Mouse (Mus musculus): ENCODE results near the gene Akt3. TPM values are rescaled to one million over a fixed set of nuclear protein-coding genes. Genes with fewer than 3 reads are reported as not detected.
A peak's percentile ranks its signal among the peaks of the same experiment; 100 is the strongest.

Gene Akt3
- polyA plus RNA-seq, 1 experiment from 2014 or later, result 4.4 TPM

DNA sequence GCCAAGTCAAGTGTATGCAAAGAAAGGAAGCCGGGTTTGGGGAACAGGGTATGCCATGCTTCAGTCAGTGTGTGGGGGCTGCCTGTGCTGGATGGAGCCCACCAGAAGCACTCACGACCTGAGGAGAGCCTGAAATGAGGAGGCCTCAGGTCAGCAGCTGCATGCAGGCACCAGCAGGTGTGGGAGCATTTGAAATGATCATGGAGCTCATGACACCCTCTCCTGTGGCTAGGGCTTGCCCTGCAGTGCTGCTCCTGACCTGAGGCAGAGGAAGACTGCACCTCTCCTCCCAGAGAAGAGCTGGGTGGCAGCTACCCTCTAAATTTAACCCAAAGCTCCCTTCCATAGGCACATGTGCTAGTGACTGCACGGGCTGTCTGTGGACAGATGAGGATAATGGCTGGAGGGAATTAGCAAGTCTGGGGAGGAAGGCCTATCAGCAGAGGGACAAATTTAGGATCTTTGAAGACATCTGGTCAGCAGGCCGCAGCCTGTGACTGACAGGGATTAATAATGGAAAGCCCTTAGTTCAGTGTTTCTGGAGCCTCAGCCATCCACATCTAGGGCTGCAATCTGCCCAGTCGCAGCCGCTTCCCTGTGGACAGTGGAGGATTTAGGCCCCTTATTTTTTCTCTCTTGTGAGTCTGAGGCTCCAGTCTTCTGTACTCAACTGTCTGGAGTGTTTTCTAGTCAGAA lies 247.2 kb downstream of the Akt3 start:
- Histone ChIP-seq H3K27me3 (ENCODE audit: insufficient read depth, low read length) (no peaks in the 10 kb centered on the region), H3K4me2 (replicated peaks; ENCODE audit: low read depth, low read length) (no peak overlapping the region), H3K27ac (ENCODE audit: low read length) (no peak overlapping the region), H3K9ac (replicated peaks; ENCODE audit: low read length) (no peak overlapping the region), H3K9me3 (ENCODE audit: low read length) (no peaks in the 10 kb centered on the region), H3K36me3 (ENCODE audit: insufficient read depth, low read length) (no peaks in the 10 kb centered on the region), H3K4me1 (ENCODE audit: insufficient read depth, low read length) (no peaks in the 10 kb centered on the region), H3K4me3 (ENCODE audit: low read length) (no peak overlapping the region)
- 71% methylated on average over 6 of the region's 6 CpGs for WGBS
- no peak for ATAC-seq (ENCODE audit: low FRiP score, low TSS enrichment)

DNA sequence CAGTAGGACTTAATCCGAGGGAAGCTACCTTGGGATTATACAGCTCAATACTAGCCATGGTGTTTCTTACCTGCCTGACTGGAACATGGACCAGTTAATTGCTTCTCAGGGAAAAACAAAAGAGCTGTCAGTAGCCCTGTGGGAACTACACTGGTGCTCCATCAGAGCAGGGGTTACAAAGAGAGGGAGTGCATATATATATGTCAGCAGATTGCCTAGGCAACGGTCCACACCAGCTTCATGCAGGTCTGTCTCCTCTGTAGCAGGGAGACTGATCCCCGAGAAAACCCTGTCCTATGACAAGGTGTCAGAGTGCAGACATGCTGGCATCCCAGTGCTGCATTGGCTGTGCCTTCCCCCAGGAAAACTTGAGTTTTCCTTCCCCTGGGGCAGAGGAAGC lies 248.0 kb downstream of the Akt3 start:
- 60% methylated on average over 3 of the region's 3 CpGs for WGBS
- ATAC-seq (ENCODE audit: low FRiP score, low TSS enrichment), result no peak

DNA sequence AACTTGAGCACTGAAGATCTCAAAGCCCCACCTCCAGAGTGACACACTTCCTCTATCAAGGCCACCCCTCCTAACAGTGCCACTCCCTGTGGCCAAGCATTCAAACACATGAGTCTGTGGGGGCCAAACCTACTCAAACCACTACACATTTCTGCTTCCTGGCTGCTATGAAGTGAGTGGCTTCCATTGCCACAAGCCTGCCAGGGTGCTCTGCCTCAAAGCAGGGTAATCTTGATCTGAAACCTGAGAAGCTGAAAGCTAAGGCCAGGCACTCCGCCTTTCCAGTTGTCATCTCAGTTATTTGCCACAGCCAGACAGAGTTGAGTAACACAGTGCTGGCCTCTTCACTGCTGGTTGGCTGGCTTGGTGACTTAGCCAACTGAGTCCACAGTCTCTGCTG lies 249.2 kb downstream of the Akt3 start:
- no peak overlapping the region for H3K9ac ChIP-seq (replicated peaks; ENCODE audit: low read length)
- H3K36me3 ChIP-seq (ENCODE audit: insufficient read depth, low read length), result no peaks in the 10 kb centered on the region
- WGBS, result 20% methylated on average over 1 of the region's 1 CpGs
- no peak overlapping the region for H3K4me3 ChIP-seq (ENCODE audit: low read length)
- H3K27me3 ChIP-seq (ENCODE audit: insufficient read depth, low read length), result no peaks in the 10 kb centered on the region
- H3K4me2 ChIP-seq (replicated peaks; ENCODE audit: low read depth, low read length), result no peak overlapping the region
- ATAC-seq (ENCODE audit: low FRiP score, low TSS enrichment), result peak; percentile 18; the same call in 1 of the 2 replicates
- no peaks in the 10 kb centered on the region for H3K9me3 ChIP-seq (ENCODE audit: low read length)
- no peaks in the 10 kb centered on the region for H3K4me1 ChIP-seq (ENCODE audit: insufficient read depth, low read length)
- no peak overlapping the region for H3K27ac ChIP-seq (ENCODE audit: low read length)

More for the DNA sequence above, 248.0 kb downstream of the Akt3 start:
- Histone ChIP-seq H3K27me3 (ENCODE audit: insufficient read depth, low read length) (no peaks in the 10 kb centered on the region), H3K4me1 (ENCODE audit: insufficient read depth, low read length) (no peaks in the 10 kb centered on the region), H3K4me2 (replicated peaks; ENCODE audit: low read depth, low read length) (no peak overlapping the region), H3K9me3 (ENCODE audit: low read length) (no peaks in the 10 kb centered on the region), H3K27ac (ENCODE audit: low read length) (no peak overlapping the region), H3K9ac (replicated peaks; ENCODE audit: low read length) (no peak overlapping the region), H3K36me3 (ENCODE audit: insufficient read depth, low read length) (no peaks in the 10 kb centered on the region), H3K4me3 (ENCODE audit: low read length) (no peak overlapping the region)

GRCm38 (mm10) chr1:177007405-177007804 lies 250.6 kb downstream of the Akt3 start:
- no peaks in the 10 kb centered on the region for H3K27me3 ChIP-seq (ENCODE audit: insufficient read depth, low read length)
- 85% methylated on average over 3 of the region's 3 CpGs for WGBS
- no peak for ATAC-seq (ENCODE audit: low FRiP score, low TSS enrichment)

DNA sequence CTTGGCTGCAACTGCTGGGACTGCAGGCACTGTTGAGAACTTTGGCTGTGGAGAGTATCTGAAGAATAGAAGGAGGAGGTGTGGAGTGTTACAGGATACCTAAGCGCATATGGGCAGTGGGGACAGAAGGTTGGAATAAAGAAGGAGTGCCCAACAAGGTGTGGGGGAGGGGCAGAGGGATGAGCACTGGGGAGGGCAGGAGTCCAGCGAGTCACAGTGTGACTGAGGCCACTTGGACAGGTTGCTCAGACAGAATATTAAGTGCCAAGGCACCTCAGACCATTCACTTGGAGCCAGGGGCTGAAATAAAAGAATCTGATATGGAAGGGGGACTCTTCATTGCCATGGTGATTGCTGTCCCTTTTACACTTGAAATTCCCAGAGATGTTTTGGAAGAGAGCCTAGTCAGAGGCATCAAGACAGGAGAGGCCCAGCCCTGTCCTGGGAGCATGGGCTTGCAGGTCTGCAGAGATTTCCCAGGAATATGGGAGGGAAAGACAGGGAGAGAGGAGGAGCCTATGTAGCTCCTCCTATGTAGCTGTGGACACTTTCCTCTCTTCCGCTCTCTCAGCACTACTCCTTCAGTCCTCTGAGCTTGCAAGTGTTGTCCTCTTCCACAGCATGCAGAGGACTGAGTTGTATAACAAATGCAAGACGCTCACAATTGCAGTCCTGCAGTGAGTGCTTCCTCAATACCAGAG lies 253.8 kb downstream of the Akt3 start:
- 65% methylated on average over 4 of the region's 4 CpGs for WGBS
- no peak overlapping the region for H3K27ac ChIP-seq (ENCODE audit: low read length)
- no peaks in the 10 kb centered on the region for H3K36me3 ChIP-seq (ENCODE audit: insufficient read depth, low read length)
- no peaks in the 10 kb centered on the region for H3K9me3 ChIP-seq (ENCODE audit: low read length)
- ATAC-seq (ENCODE audit: low FRiP score, low TSS enrichment), result peak; percentile 29; the same call in 1 of the 2 replicates
- H3K4me2 ChIP-seq (replicated peaks; ENCODE audit: low read depth, low read length), result no peak overlapping the region
- no peak overlapping the region for H3K9ac ChIP-seq (replicated peaks; ENCODE audit: low read length)
- no peak overlapping the region for H3K4me3 ChIP-seq (ENCODE audit: low read length)
- H3K4me1 ChIP-seq (ENCODE audit: insufficient read depth, low read length), result peaks cover 5% of the 10 kb centered on the region; the same call in 1 of the 2 replicates
- H3K27me3 ChIP-seq (ENCODE audit: insufficient read depth, low read length), result no peaks in the 10 kb centered on the region

More at GRCm38 (mm10) chr1:177007405-177007804, 250.6 kb downstream of the Akt3 start:
- Histone ChIP-seq H3K9ac (replicated peaks; ENCODE audit: low read length) (no peak overlapping the region), H3K9me3 (ENCODE audit: low read length) (no peaks in the 10 kb centered on the region), H3K27ac (ENCODE audit: low read length) (no peak overlapping the region), H3K4me1 (ENCODE audit: insufficient read depth, low read length) (no peaks in the 10 kb centered on the region), H3K4me2 (replicated peaks; ENCODE audit: low read depth, low read length) (no peak overlapping the region), H3K36me3 (ENCODE audit: insufficient read depth, low read length) (no peaks in the 10 kb centered on the region), H3K4me3 (ENCODE audit: low read length) (no peak overlapping the region)

DNA sequence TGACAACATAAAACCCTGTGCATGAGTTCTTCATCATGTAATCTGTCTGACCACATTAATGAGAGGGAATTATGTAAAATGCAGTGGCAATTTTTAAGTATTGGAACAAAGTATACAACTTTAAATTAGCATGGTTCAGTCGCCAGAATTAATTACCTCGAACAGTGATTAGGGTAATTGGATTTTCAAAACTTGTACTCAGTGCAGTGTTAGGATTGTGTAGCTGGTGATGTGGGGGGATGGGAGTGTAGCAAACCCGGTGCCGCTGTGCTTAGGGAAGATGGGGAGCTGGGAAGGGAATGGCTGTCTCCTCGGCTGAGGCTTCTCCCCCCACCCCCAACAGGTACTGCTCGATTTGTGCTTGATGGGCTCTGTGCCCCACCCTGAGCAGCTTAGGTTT lies 255.1 kb downstream of the Akt3 start:
- H3K36me3 ChIP-seq (ENCODE audit: insufficient read depth, low read length), result no peaks in the 10 kb centered on the region
- no peaks in the 10 kb centered on the region for H3K9me3 ChIP-seq (ENCODE audit: low read length)
- no peak overlapping the region for H3K27ac ChIP-seq (ENCODE audit: low read length)
- peaks cover 11% of the 10 kb centered on the region; the same call in 1 of the 2 replicates for H3K4me1 ChIP-seq (ENCODE audit: insufficient read depth, low read length)
- no peak overlapping the region for H3K9ac ChIP-seq (replicated peaks; ENCODE audit: low read length)
- no peaks in the 10 kb centered on the region for H3K27me3 ChIP-seq (ENCODE audit: insufficient read depth, low read length)
- 68% methylated on average over 6 of the region's 6 CpGs for WGBS
- H3K4me3 ChIP-seq (ENCODE audit: low read length), result no peak overlapping the region
- no peak for ATAC-seq (ENCODE audit: low FRiP score, low TSS enrichment)
- no peak overlapping the region for H3K4me2 ChIP-seq (replicated peaks; ENCODE audit: low read depth, low read length)

DNA sequence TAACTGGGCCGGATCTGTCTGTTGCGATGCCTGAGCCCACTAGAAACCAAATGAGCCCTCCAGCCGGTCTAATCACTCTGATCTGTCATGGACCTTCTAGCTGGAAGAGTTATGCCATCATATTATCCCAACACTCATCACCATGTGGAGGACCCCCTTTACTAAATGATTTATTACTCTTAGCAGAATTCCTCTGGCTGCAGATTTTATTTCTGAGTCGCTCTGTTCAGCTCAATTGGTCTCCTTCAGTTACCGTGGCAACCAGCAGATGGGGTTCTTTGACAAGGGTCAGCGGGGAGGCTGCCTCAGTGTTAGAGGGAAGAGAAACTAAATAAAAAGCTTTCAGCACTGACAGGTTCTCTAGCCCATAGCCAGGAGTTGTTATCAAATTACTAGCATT lies 259.0 kb downstream of the Akt3 start:
- Histone ChIP-seq H3K27me3 (ENCODE audit: insufficient read depth, low read length) (no peaks in the 10 kb centered on the region), H3K9ac (replicated peaks; ENCODE audit: low read length) (no peak overlapping the region), H3K27ac (ENCODE audit: low read length) (no peak overlapping the region), H3K9me3 (ENCODE audit: low read length) (no peaks in the 10 kb centered on the region), H3K4me3 (ENCODE audit: low read length) (no peak overlapping the region), H3K36me3 (ENCODE audit: insufficient read depth, low read length) (no peaks in the 10 kb centered on the region), H3K4me2 (replicated peaks; ENCODE audit: low read depth, low read length) (no peak overlapping the region), H3K4me1 (ENCODE audit: insufficient read depth, low read length) (peaks cover 24% of the 10 kb centered on the region)
- WGBS, result 17% methylated on average over 6 of the region's 6 CpGs
- ATAC-seq (ENCODE audit: low FRiP score, low TSS enrichment), result peak; percentile 50

DNA sequence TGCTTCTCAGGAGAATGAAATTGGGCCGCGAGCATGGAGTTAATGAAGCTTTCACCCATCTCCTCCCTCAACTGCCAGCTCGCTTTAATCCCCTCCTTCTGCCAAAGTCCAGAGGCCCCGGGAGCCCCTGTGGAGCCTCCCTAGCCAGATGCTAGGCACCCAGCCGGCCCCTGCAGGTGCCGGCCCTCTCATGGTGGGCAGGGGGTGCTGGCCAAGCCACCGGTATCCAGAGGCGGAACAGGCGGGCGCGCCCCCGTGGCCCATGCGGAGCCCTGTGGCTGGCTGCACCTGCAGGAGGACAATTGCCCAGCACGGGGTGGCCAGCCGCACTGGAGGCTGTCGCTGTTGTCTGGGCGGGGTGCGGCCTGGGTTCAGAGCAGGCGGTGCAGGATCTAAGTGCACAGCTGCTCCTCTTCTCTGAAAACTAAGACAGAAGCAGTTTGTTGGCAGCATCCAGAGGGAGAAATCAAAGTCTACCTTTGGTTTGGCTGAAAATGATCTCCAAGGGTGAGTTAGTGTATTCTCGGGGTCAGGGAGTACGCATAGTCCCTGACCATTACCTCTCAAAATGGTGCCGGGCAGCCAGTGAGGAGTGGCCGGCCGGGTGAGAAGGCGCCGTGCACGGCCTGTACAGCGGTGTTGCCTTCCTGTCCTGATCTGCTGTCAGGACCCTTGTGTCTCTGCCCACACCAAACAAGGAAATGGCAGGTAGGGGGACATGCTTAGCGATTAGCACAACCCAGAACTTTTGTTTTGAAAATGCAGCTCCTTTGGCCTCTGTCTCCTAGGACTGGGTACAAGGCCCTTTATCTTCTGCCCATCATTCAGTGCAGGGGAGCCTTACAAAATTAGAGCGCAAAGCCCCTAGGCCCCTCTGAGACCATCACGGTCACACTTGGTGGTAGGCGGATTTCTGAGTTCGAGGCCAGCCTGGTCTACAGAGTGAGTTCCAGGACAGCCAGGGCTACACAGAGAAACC lies 260.0 kb downstream of the Akt3 start:
- WGBS, result 37% methylated on average over 33 of the region's 33 CpGs
- peak overlapping the region; percentile 56 for H3K9ac ChIP-seq (replicated peaks; ENCODE audit: low read length)
- H3K4me3 ChIP-seq (ENCODE audit: low read length), result peak overlapping the region; percentile 24
- peak; percentile 86 for ATAC-seq (ENCODE audit: low FRiP score, low TSS enrichment)
- no peaks in the 10 kb centered on the region for H3K27me3 ChIP-seq (ENCODE audit: insufficient read depth, low read length)
- peaks cover 24% of the 10 kb centered on the region for H3K4me1 ChIP-seq (ENCODE audit: insufficient read depth, low read length)
- peak overlapping the region; percentile 73 for H3K27ac ChIP-seq (ENCODE audit: low read length)
- H3K9me3 ChIP-seq (ENCODE audit: low read length), result no peaks in the 10 kb centered on the region
- H3K4me2 ChIP-seq (replicated peaks; ENCODE audit: low read depth, low read length), result peak overlapping the region; percentile 46
- no peaks in the 10 kb centered on the region for H3K36me3 ChIP-seq (ENCODE audit: insufficient read depth, low read length)

GRCm38 (mm10) chr1:176997254-176997653 lies 260.7 kb downstream of the Akt3 start:
- H3K27ac ChIP-seq (ENCODE audit: low read length), result peak overlapping the region; percentile 62; the same call in 1 of the 2 replicates
- no peak for ATAC-seq (ENCODE audit: low FRiP score, low TSS enrichment)
- H3K36me3 ChIP-seq (ENCODE audit: insufficient read depth, low read length), result no peaks in the 10 kb centered on the region
- peaks cover 24% of the 10 kb centered on the region for H3K4me1 ChIP-seq (ENCODE audit: insufficient read depth, low read length)
- H3K27me3 ChIP-seq (ENCODE audit: insufficient read depth, low read length), result no peaks in the 10 kb centered on the region
- peak overlapping the region; percentile 46 for H3K4me2 ChIP-seq (replicated peaks; ENCODE audit: low read depth, low read length)
- 49% methylated on average over 6 of the region's 6 CpGs for WGBS
- peak overlapping the region; percentile 45; the same call in 1 of the 2 replicates for H3K9ac ChIP-seq (replicated peaks; ENCODE audit: low read length)
- no peak overlapping the region; the same call in 1 of the 2 replicates for H3K4me3 ChIP-seq (ENCODE audit: low read length)
- no peaks in the 10 kb centered on the region for H3K9me3 ChIP-seq (ENCODE audit: low read length)

Data from kidney, embryonic 16.5 days (tissue).